Mouse (Mus musculus) heart, embryonic 13.5 days (tissue): Measurements from ENCODE around the gene Pax2. TPM values are rescaled to one million over a fixed set of nuclear protein-coding genes. Genes with fewer than 3 reads are reported as not detected.

Experiments used
- microRNA-seq: library from miRNA; unstranded; fragments of <30 nt; microRNA quantifications from one replicate; pipeline ENCODE4, GENCODE M21; 2016
- polyA plus RNA-seq: library from polyadenylated mRNA; unstranded; fragments of >200 nt; fragmentation: Nextera tagmentation; extraction: Ambion mirVana; gene quantifications from 2 replicates; pipeline ENCODE4 v1.2.1, GENCODE M21; 2015

The Pax2 gene
- polyA plus RNA-seq, 1 experiment from 2014 or later, result not detected

Small RNA genes within 50 kb of the gene (microRNA-seq; reads per million reads assigned to microRNA genes)
- not detected for gene Mir6405

Other genes starting within 250 kb of the Pax2 start
- 0.96 and 0.98 TPM in 2 replicates for gene Sec31b, start 210.2 kb upstream of the Pax2 start, polyA plus RNA-seq
- not detected in 2 replicates for gene Gm20538, start 203.2 kb upstream of the Pax2 start, polyA plus RNA-seq
- 887 and 1,052 TPM in 2 replicates for gene Ndufb8, start 200.6 kb upstream of the Pax2 start, polyA plus RNA-seq
- gene Hif1an, start 193.2 kb upstream of the Pax2 start, polyA plus RNA-seq, result 23.5 and 23.9 TPM in 2 replicates
- 27.2 and 29.7 TPM in 2 replicates for gene Slf2, start 175.1 kb downstream of the Pax2 start, polyA plus RNA-seq
- gene Sema4g, start 233.1 kb downstream of the Pax2 start, polyA plus RNA-seq, result 0.60 and 0.96 TPM in 2 replicates
- gene Twnk, start 249.6 kb downstream of the Pax2 start, polyA plus RNA-seq, result 16.3 and 16.7 TPM in 2 replicates